Mouse (Mus musculus) embryonic facial prominence, embryonic 15.5 days (tissue): Measurements from ENCODE around the gene Myl9. TPM values are rescaled to one million over a fixed set of nuclear protein-coding genes. Genes with fewer than 3 reads are reported as not detected.

Source experiments
- ATAC-seq: fragments of 200-750 bp; cut with Nextera tagmentation; 2 replicates; pipeline ENCODE4 v1.8.0; 2017; ENCODE audit warnings: low read depth, moderate TSS enrichment; ENCODE audit not compliant: insufficient number of reproducible peaks, low FRiP score, low TSS enrichment
- H3K27ac ChIP-seq: fragments of 300-500 bp; sonication (generic); replicated peaks from 2 replicates; pipeline ENCODE4 v1.5.1; 2015; ENCODE audit warnings: mild to moderate bottlenecking, inconsistent platforms
- H3K27me3 ChIP-seq: fragments of 300-500 bp; sonication (generic); 2 replicates; pipeline ENCODE4 v1.6.1; 2015; ENCODE audit warnings: inconsistent platforms
- H3K36me3 ChIP-seq: fragments of 300-500 bp; sonication (generic); 2 replicates; pipeline ENCODE4 v1.6.1; 2015; ENCODE audit warnings: mild to moderate bottlenecking, inconsistent platforms
- H3K4me1 ChIP-seq: fragments of 300-500 bp; sonication (generic); 2 replicates; pipeline ENCODE4 v1.6.1; 2015; ENCODE audit warnings: inconsistent platforms
- H3K4me2 ChIP-seq: fragments of 300-500 bp; sonication (generic); replicated peaks from 2 replicates; pipeline ENCODE4 v1.6.1; 2015; ENCODE audit warnings: mild to moderate bottlenecking, inconsistent platforms
- H3K4me3 ChIP-seq: fragments of 300-500 bp; sonication (generic); replicated peaks from 2 replicates; pipeline ENCODE4 v1.5.1; 2015; ENCODE audit warnings: mild to moderate bottlenecking, inconsistent platforms
- H3K9ac ChIP-seq: fragments of 300-500 bp; sonication (generic); 2 replicates; pipeline ENCODE4 v1.6.1; 2015; ENCODE audit warnings: inconsistent platforms
- H3K9me3 ChIP-seq: fragments of 300-500 bp; sonication (generic); replicated peaks from 2 replicates; pipeline ENCODE4 v1.6.1; 2016; ENCODE audit warnings: inconsistent platforms
- whole genome bisulfite sequencing: fragments of 180-500 bp; shearing (Covaris S2); methylation state at CpG from one replicate; pipeline ENCODE4 v1.1.7; 2015; 5-methylcytosine and 5-hydroxymethylcytosine counted together
- polyA plus RNA-seq: library from polyadenylated mRNA; unstranded; fragments of >200 nt; fragmentation: Nextera tagmentation; extraction: Ambion mirVana; gene quantifications from 2 replicates; pipeline ENCODE4 v1.2.1, GENCODE M21; 2015

The Myl9 gene
- polyA plus RNA-seq, result 245 and 251 TPM in 2 replicates

- 3% methylated on average over 28 of the region's 28 CpGs for WGBS
- Histone ChIP-seq H3K27ac (peak within 1 kb of the TSS; percentile 87), H3K36me3 (no peaks in the 10 kb centered on the region), H3K9me3 (no peaks in the 10 kb centered on the region), H3K4me2 (peak within 1 kb of the TSS; percentile 66), H3K27me3 (no peaks in the 10 kb centered on the region), H3K4me1 (peaks cover 41% of the 10 kb centered on the region), H3K9ac (peak within 1 kb of the TSS; percentile 16), H3K4me3 (peak within 1 kb of the TSS; percentile 45)
- ATAC-seq, result peak; percentile 90
These were observed at the start of gene Myl9 for GRCm38 (mm10) chr2:156774738-156775454. Gene Myl9, plus strand, starts transcription at chr2:156775420.

- peak overlapping the region; percentile 31 for H3K4me2 ChIP-seq
- H3K27me3 ChIP-seq, result no peaks in the 10 kb centered on the region
- 0 out of 2 replicates have a peak overlapping the region, but pooled peaks have one; percentile 7 for H3K4me3 ChIP-seq
- H3K27ac ChIP-seq, result peak overlapping the region; percentile 87
- no peaks in the 10 kb centered on the region for H3K36me3 ChIP-seq
- peaks cover 76% of the 10 kb centered on the region for H3K4me1 ChIP-seq
- WGBS, result 15% methylated on average over 7 of the region's 7 CpGs
- peak; percentile 51 for ATAC-seq
- no peaks in the 10 kb centered on the region for H3K9me3 ChIP-seq
- no peak overlapping the region for H3K9ac ChIP-seq
These were observed 48.9 kb upstream of the Myl9 start for GRCm38 (mm10) chr2:156726344-156726743.

GRCm38 (mm10) chr2:156726878-156727277 lies 48.3 kb upstream of the Myl9 start:
- WGBS, result 23% methylated on average over 3 of the region's 3 CpGs
- Histone ChIP-seq H3K36me3 (no peaks in the 10 kb centered on the region), H3K9me3 (no peaks in the 10 kb centered on the region), H3K4me2 (peak overlapping the region; percentile 31), H3K27ac (peak overlapping the region; percentile 87), H3K27me3 (no peaks in the 10 kb centered on the region), H3K4me3 (no peak overlapping the region), H3K9ac (no peak overlapping the region), H3K4me1 (peaks cover 81% of the 10 kb centered on the region)
- no peak for ATAC-seq

GRCm38 (mm10) chr2:156729537-156730469 lies 45.4 kb upstream of the Myl9 start:
- peak overlapping the region; percentile 73 for H3K27ac ChIP-seq
- peaks cover 73% of the 10 kb centered on the region for H3K4me1 ChIP-seq
- no peaks in the 10 kb centered on the region for H3K9me3 ChIP-seq
- no peaks in the 10 kb centered on the region for H3K36me3 ChIP-seq
- ATAC-seq, result no peak
- H3K27me3 ChIP-seq, result no peaks in the 10 kb centered on the region
- WGBS, result 37% methylated on average over 9 of the region's 10 CpGs
- 0 out of 2 replicates have a peak overlapping the region, but pooled peaks have one; percentile 9 for H3K4me3 ChIP-seq
- peak overlapping the region; percentile 21 for H3K4me2 ChIP-seq
- no peak overlapping the region for H3K9ac ChIP-seq

GRCm38 (mm10) chr2:156730501-156730921 lies 44.7 kb upstream of the Myl9 start:
- no peaks in the 10 kb centered on the region for H3K36me3 ChIP-seq
- H3K9ac ChIP-seq, result no peak overlapping the region
- WGBS, result 61% methylated on average over 12 of the region's 12 CpGs
- peak overlapping the region; percentile 21 for H3K4me2 ChIP-seq
- H3K27me3 ChIP-seq, result no peaks in the 10 kb centered on the region
- H3K4me3 ChIP-seq, result 0 out of 2 replicates have a peak overlapping the region, but pooled peaks have one; percentile 9
- H3K4me1 ChIP-seq, result peaks cover 73% of the 10 kb centered on the region
- 0 out of 2 replicates have a peak, but pooled peaks have one; percentile 27 for ATAC-seq
- peak overlapping the region; percentile 73 for H3K27ac ChIP-seq
- no peaks in the 10 kb centered on the region for H3K9me3 ChIP-seq

- no peak overlapping the region for H3K9ac ChIP-seq
- peaks cover 73% of the 10 kb centered on the region for H3K4me1 ChIP-seq
- H3K4me2 ChIP-seq, result no peak overlapping the region
- H3K4me3 ChIP-seq, result no peak overlapping the region
- no peak for ATAC-seq
- no peaks in the 10 kb centered on the region for H3K27me3 ChIP-seq
- no peaks in the 10 kb centered on the region for H3K9me3 ChIP-seq
- H3K36me3 ChIP-seq, result no peaks in the 10 kb centered on the region
- peak overlapping the region; percentile 36 for H3K27ac ChIP-seq
These were observed 43.6 kb upstream of the Myl9 start for GRCm38 (mm10) chr2:156731592-156731991.

GRCm38 (mm10) chr2:156732109-156732508 lies 43.1 kb upstream of the Myl9 start:
- peak overlapping the region; percentile 36; the same call in 1 of the 2 replicates for H3K27ac ChIP-seq
- no peaks in the 10 kb centered on the region for H3K9me3 ChIP-seq
- H3K27me3 ChIP-seq, result no peaks in the 10 kb centered on the region
- ATAC-seq, result no peak
- H3K9ac ChIP-seq, result no peak overlapping the region
- 56% methylated on average over 6 of the region's 6 CpGs for WGBS
- no peaks in the 10 kb centered on the region for H3K36me3 ChIP-seq
- peaks cover 72% of the 10 kb centered on the region for H3K4me1 ChIP-seq
- no peak overlapping the region for H3K4me3 ChIP-seq
- H3K4me2 ChIP-seq, result no peak overlapping the region

- peaks cover 59% of the 10 kb centered on the region for H3K4me1 ChIP-seq
These were observed 39.4 kb upstream of the Myl9 start for GRCm38 (mm10) chr2:156735761-156736335.

GRCm38 (mm10) chr2:156736846-156737245 lies 38.4 kb upstream of the Myl9 start:
- peaks cover 62% of the 10 kb centered on the region for H3K4me1 ChIP-seq

More at GRCm38 (mm10) chr2:156735761-156736335, 39.4 kb upstream of the Myl9 start:
- ATAC-seq, result no peak
- 70% methylated on average over 3 of the region's 3 CpGs for WGBS
- Histone ChIP-seq H3K4me3 (no peak overlapping the region), H3K9ac (no peak overlapping the region), H3K27me3 (no peaks in the 10 kb centered on the region), H3K36me3 (no peaks in the 10 kb centered on the region), H3K4me2 (no peak overlapping the region), H3K27ac (no peak overlapping the region), H3K9me3 (no peaks in the 10 kb centered on the region)

GRCm38 (mm10) chr2:156737976-156738375 lies 37.2 kb upstream of the Myl9 start:
- H3K27ac ChIP-seq, result no peak overlapping the region
- peaks cover 63% of the 10 kb centered on the region for H3K4me1 ChIP-seq
- no peaks in the 10 kb centered on the region for H3K36me3 ChIP-seq
- no peak for ATAC-seq
- H3K4me3 ChIP-seq, result no peak overlapping the region
- H3K27me3 ChIP-seq, result no peaks in the 10 kb centered on the region
- no peak overlapping the region for H3K4me2 ChIP-seq
- H3K9me3 ChIP-seq, result no peaks in the 10 kb centered on the region
- no peak overlapping the region for H3K9ac ChIP-seq
- WGBS, result 66% methylated on average over 7 of the region's 7 CpGs

More at GRCm38 (mm10) chr2:156736846-156737245, 38.4 kb upstream of the Myl9 start:
- Histone ChIP-seq H3K36me3 (no peaks in the 10 kb centered on the region), H3K4me3 (no peak overlapping the region), H3K9ac (no peak overlapping the region), H3K9me3 (no peaks in the 10 kb centered on the region), H3K4me2 (no peak overlapping the region), H3K27me3 (no peaks in the 10 kb centered on the region), H3K27ac (no peak overlapping the region)
- 46% methylated on average over 7 of the region's 7 CpGs for WGBS
- ATAC-seq, result no peak

- no peak overlapping the region for H3K4me3 ChIP-seq
- ATAC-seq, result no peak
- WGBS, result 72% methylated on average over 9 of the region's 9 CpGs
- peaks cover 14% of the 10 kb centered on the region for H3K36me3 ChIP-seq
- H3K27me3 ChIP-seq, result no peaks in the 10 kb centered on the region
- H3K4me2 ChIP-seq, result no peak overlapping the region
- no peaks in the 10 kb centered on the region for H3K9me3 ChIP-seq
- H3K9ac ChIP-seq, result no peak overlapping the region
- peaks cover 45% of the 10 kb centered on the region for H3K4me1 ChIP-seq
- 0 out of 2 replicates have a peak overlapping the region, but pooled peaks have one; percentile 4 for H3K27ac ChIP-seq
These were observed 34.0 kb upstream of the Myl9 start for GRCm38 (mm10) chr2:156741265-156741664.
